Mouse (Mus musculus) CH12.LX (cell line): ENCODE measurements around the gene Retn. TPM values are rescaled to one million over a fixed set of nuclear protein-coding genes. Genes with fewer than 3 reads are reported as not detected.

ENCODE experiments used
- DNase-seq: peaks from one replicate; pipeline ENCODE4 v3.0.0-alpha.2; 2013; ENCODE audit errors: extremely low read depth
- H3K27ac ChIP-seq: 2 replicates; pipeline ENCODE4 v1.5.1; 2012; ENCODE audit warnings: low read depth, mild to moderate bottlenecking, control low read depth, moderate library complexity; ENCODE audit not compliant: insufficient read depth
- H3K27me3 ChIP-seq: replicated peaks from 2 replicates; pipeline ENCODE3; 2012; ENCODE audit warnings: inconsistent platforms
- H3K36me3 ChIP-seq, 2 experiments: replicated peaks in 1 of 2; 2 replicates each; pipeline versions ENCODE3 to v1.6.1; 2012; ENCODE audit warnings: inconsistent platforms in 1 of 2, low read length in 1 of 2, mild to moderate bottlenecking in 1 of 2, mixed read lengths in 1 of 2, moderate library complexity in 1 of 2; ENCODE audit not compliant: control insufficient read depth in 1 of 2, insufficient read depth in 1 of 2
- H3K4me1 ChIP-seq, 2 experiments: 2 replicates each; pipeline ENCODE4 v1.6.1; 2012; ENCODE audit warnings: inconsistent platforms in 1 of 2, moderate library complexity in 1 of 2; ENCODE audit not compliant: insufficient read depth in 2 of 2, control insufficient read depth in 1 of 2
- H3K4me2 ChIP-seq: 2 replicates; pipeline ENCODE4 v1.6.1; 2012; ENCODE audit warnings: low read depth, mild to moderate bottlenecking, control low read depth; ENCODE audit not compliant: poor library complexity, insufficient read depth, severe bottlenecking
- H3K4me3 ChIP-seq, 3 experiments: fragments of 150-350 bp in 1 of 3; sonication (generic) in 1 of 3; replicated peaks in 1 of 3; 2 replicates each; pipeline versions ENCODE3 to v1.5.1; 2011 to 2012; ENCODE audit warnings: low read depth in 2 of 3, low read length in 2 of 3, mild to moderate bottlenecking in 2 of 3, moderate library complexity in 2 of 3, control low read depth in 1 of 3, improper control_type of control experiment in 1 of 3, inconsistent platforms in 1 of 3, mixed read lengths in 1 of 3; ENCODE audit not compliant: poor library complexity in 1 of 3
- H3K79me2 ChIP-seq: replicated peaks from 2 replicates; pipeline ENCODE4 v1.6.1; 2012; ENCODE audit warnings: mild to moderate bottlenecking, moderate library complexity; ENCODE audit not compliant: control insufficient read depth, poor library complexity, insufficient read depth, severe bottlenecking; ENCODE audit errors: extremely low read depth
- H3K9ac ChIP-seq: 2 replicates; pipeline ENCODE4 v1.6.1; 2012; ENCODE audit warnings: low read depth, mild to moderate bottlenecking, control low read depth, moderate library complexity; ENCODE audit not compliant: insufficient read depth
- H3K9me3 ChIP-seq: replicated peaks from 2 replicates; pipeline ENCODE3; 2012; ENCODE audit warnings: low read length, inconsistent platforms, mixed read lengths
- CHD2 ChIP-seq: IDR thresholded peaks from 2 replicates; pipeline ENCODE4 v1.6.1; 2011; ENCODE audit warnings: low read length, improper control_type of control experiment
- ELF1 ChIP-seq: IDR thresholded peaks from 2 replicates; pipeline ENCODE4 v1.6.1; 2014; ENCODE audit warnings: low read depth, mild to moderate bottlenecking, inconsistent platforms, low read length, improper control_type of control experiment
- EP300 ChIP-seq: IDR thresholded peaks from 2 replicates; pipeline ENCODE4 v1.6.1; 2011; ENCODE audit warnings: low read length, improper control_type of control experiment
- MAX ChIP-seq: IDR thresholded peaks from 2 replicates; pipeline ENCODE4 v1.6.1; 2011; ENCODE audit warnings: low read length, improper control_type of control experiment
- MEF2A ChIP-seq: IDR thresholded peaks from 2 replicates; pipeline ENCODE4 v1.6.1; 2014; ENCODE audit warnings: low read depth, mild to moderate bottlenecking, inconsistent platforms, low read length, improper control_type of control experiment, borderline replicate concordance
- UBTF ChIP-seq: IDR thresholded peaks from 2 replicates; pipeline ENCODE4 v1.6.1; 2012; ENCODE audit warnings: low read depth, mild to moderate bottlenecking, inconsistent platforms, low read length, improper control_type of control experiment, moderate library complexity
- USF2 ChIP-seq: conservative IDR thresholded peaks from 2 replicates; pipeline ENCODE4 v1.6.1; 2011; ENCODE audit warnings: low read depth, low read length, improper control_type of control experiment
- dilution Hi-C: fragments of 300-500 bp; cut with MboI; formaldehyde crosslinking; loops from 2 replicates; pipeline ENCODE4 v1.14.3; 2020; ENCODE audit warnings: low sequenced_read_pairs; ENCODE audit not compliant: extremely low pct_unique_long_range_greater_than_20kb, extremely low pct_ligation_motif_present
- in situ Hi-C: fragments of 300-500 bp; cut with MboI; formaldehyde crosslinking; loops from 3 replicates; pipeline ENCODE4 v1.14.3; 2019; ENCODE audit warnings: low sequenced_read_pairs, low pct_ligation_motif_present, low pct_unique_long_range_greater_than_20kb, mixed read lengths
- polyA plus RNA-seq: library from polyadenylated mRNA; unstranded; fragments of >175 nt; gene quantifications from 2 replicates; pipeline ENCODE4 v1.2.1, GENCODE M21; 2012; ENCODE audit warnings: low read depth; ENCODE audit not compliant: insufficient read length
- total RNA-seq, 2 experiments: library from RNA; depleted of rRNA; stranded (reverse); fragments of 300-350 nt in 1 of 2; fragments of >200 nt in 1 of 2; gene quantifications; 2 replicates each; pipeline ENCODE4 v1.2.3; 2012 to 2014

Gene Retn
- total and polyA plus RNA-seq, 3 experiments, result 0.27 TPM; not detected in 2

DNA sequence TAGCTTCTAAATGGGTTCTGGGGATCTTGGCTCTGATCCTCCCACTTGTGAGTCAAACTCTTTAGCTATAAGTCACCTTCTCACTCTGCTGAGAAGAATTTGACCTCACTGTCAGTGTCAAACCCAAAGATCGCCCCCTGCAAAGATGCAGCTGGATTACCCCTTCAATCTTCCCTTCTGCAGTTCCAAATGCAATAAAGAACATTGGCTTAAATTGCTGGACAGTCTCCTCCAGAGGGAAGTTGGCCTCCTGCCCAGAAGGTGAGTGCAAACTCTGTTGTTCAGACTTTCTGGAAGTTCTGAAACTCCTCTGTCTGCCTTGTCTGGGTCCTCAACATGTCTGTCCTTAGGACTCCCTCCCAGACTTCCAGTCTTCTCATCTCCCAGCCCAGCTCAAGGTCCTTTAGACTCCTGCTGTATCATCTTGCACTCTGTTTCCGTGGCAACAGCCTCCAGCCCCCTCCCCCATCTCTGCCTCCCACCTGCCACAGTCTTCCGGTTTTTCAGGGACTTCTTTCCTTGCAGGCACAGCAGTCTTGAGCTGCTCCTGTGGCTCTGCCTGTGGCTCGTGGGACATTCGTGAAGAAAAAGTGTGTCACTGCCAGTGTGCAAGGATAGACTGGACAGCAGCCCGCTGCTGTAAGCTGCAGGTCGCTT is 1.3 kb downstream of the Retn start:
- DNase-seq, result no peak
- Histone ChIP-seq H3K36me3 (no peaks in the 10 kb centered on the region), H3K4me1 (peaks cover 9 to 31% of the 10 kb centered on the region in 2 experiments), H3K27ac (no peak overlapping the region), H3K4me2 (0 out of 2 replicates have a peak overlapping the region, but pooled peaks have one; percentile 11), H3K9ac (no peak overlapping the region), H3K79me2 (no peaks in the 10 kb centered on the region), H3K27me3 (no peaks in the 10 kb centered on the region), H3K4me3 (no peak overlapping the region), H3K9me3 (no peaks in the 10 kb centered on the region)
- no peak for TF ChIP-seq MEF2A
- no peak for TF ChIP-seq CHD2
- TF ChIP-seq UBTF, result no peak
- dilution Hi-C loops, result no loop called here
- in situ Hi-C loops, result no loop called here

DNA sequence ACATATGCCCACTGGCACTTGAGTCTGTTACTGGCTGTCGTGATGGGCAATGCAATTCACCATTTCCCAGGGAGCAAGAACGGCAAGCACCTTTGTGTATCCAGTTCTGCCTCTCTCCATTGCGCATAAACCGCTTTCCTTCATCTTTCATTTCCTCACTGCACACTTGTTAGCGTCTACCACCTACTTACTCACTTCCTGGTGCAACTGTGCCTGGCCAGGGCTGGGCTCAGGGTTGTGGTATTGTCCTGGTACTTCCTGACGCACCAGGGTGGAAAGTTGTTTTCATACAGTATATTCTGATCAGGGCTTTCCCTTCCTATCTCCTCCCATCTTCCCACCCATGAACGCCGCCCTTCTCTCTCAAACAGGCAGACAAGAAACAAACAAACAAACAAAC is 5.3 kb downstream of the Retn start:
- H3K27me3 ChIP-seq, result no peaks in the 10 kb centered on the region
- 0 out of 2 replicates have a peak, but pooled peaks have one; percentile 24 for TF ChIP-seq ELF1
- no peak for TF ChIP-seq USF2
- TF ChIP-seq MAX, result no peak
- TF ChIP-seq, all 38 proteins: peak for 1
- peaks cover 14 to 39% of the 10 kb centered on the region in 2 experiments for H3K4me1 ChIP-seq
- in situ Hi-C loops, result no loop called here
- no peaks in the 10 kb centered on the region for H3K79me2 ChIP-seq
- no peak for DNase-seq
- dilution Hi-C loops, result no loop called here
- H3K9me3 ChIP-seq, result no peaks in the 10 kb centered on the region
- H3K4me3 ChIP-seq, result no peak overlapping the region
- no peak overlapping the region for H3K27ac ChIP-seq
- no peak overlapping the region for H3K4me2 ChIP-seq
- H3K9ac ChIP-seq, result no peak overlapping the region
- H3K36me3 ChIP-seq, result no peaks in the 10 kb centered on the region

DNA sequence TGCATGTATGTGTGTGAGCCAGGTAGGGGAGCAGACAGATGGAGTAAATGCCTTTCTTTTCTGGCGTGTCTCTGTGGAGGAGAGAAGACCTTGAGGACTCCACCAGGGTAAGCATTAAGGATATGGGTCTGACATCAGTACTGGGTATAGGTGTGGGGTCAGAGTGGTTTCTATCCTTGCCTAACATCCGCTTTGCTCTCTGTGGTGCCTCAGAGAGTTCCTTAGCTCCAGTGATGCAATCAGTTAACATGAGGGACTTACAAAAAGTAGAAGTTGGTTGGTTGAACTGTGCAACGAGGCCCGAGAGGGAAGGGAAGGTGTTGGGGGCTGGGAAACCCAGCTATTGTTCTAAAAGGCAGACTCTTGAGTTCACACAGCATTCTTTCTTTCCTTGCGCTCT is 8.8 kb downstream of the Retn start:
- in situ Hi-C loops (no loop called here), dilution Hi-C loops (no loop called here)
- no peaks in the 10 kb centered on the region for H3K9me3 ChIP-seq
- H3K36me3 ChIP-seq, result no peaks in the 10 kb centered on the region
- H3K4me1 ChIP-seq, result peaks cover 15 to 42% of the 10 kb centered on the region in 2 experiments; a peak in 3 of 4 replicates
- no peaks in the 10 kb centered on the region for H3K27me3 ChIP-seq
- no peak overlapping the region for H3K4me3 ChIP-seq
- H3K27ac ChIP-seq, result no peak overlapping the region
- peak overlapping the region; percentile 40; the same call in 1 of the 2 replicates for H3K9ac ChIP-seq
- peak; percentile 58 for DNase-seq
- TF ChIP-seq CHD2 (0 out of 2 replicates have a peak, but pooled peaks have one; percentile 23), EP300 (no peak)
- H3K79me2 ChIP-seq, result no peaks in the 10 kb centered on the region
- peak overlapping the region; percentile 45 for H3K4me2 ChIP-seq
